Mouse (Mus musculus): Measurements from ENCODE around the gene Dab1.

Dab1 gene

DNA sequence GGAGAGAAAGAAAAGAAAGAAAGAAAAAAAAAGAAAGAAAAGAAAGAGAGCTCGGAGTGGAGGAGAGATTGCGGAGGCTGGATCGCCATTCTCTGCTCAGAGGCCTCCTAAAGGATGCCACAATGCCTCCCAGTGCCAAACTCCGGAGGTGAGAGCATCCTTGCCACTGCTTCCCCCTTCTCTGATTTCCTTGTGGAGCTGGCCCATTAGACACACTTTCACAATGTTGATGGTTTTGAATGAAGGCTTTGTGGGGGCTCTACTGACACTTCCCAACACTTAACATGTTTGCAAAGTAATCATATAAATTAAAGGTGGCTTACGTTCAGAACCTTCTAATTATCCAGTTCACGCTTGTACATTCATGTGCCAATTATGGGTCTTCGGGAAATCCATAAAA lies 749.9 kb downstream of the Dab1 start:
- no peak for DNase-seq (ENCODE audit: low read depth, low spot score)

GRCm38 (mm10) chr4:104371136-104371535 lies 752.0 kb downstream of the Dab1 start:
- peak; percentile 12 for DNase-seq (ENCODE audit: low read depth, low spot score)

GRCm38 (mm10) chr4:104374191-104374590 lies 755.0 kb downstream of the Dab1 start:
- no peak for DNase-seq (ENCODE audit: low read depth, low spot score)

DNA sequence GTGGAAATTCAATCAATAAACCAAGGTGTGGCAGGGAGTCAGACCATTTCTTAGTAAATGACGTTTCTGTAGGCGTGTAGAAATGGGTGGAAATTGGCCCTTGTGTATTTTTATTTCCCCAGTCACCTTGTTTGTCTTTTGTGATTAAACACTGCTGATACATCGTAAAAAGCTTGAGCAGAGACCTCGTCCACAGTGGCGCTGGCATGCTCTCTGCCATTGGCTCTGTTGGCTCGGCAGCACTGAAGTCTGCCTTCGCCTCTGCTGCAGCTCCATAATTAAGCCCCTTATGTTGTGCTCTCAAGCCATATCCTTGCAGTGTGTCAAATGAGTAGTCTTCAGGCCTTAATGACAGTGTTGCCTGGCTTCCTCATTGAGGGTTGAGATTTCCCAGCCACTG lies 765.5 kb downstream of the Dab1 start:
- no peak for DNase-seq (ENCODE audit: low read depth, low spot score)

GRCm38 (mm10) chr4:104385272-104385671 lies 766.1 kb downstream of the Dab1 start:
- DNase-seq (ENCODE audit: low read depth, low spot score) = peak; percentile 12

DNA sequence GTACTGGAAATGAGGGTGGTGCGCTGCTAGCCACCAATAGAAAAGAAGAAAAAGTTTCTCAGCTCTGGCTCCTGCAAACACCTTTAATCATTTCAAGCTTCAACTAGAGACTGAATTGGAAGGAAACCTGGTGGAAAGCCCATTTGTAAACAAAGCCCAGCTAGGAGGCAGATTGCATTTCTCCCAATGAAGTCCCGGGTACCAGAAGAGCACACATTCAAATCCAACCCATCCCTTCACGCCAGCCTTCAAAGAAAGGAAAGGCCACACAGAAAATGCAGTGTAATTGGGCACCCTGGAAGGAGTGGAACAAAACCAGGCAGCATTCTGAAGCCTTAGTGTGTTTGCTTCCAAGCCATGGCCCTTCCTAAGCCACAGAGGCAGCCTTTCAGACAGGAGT lies 776.4 kb downstream of the Dab1 start:
- no peak for DNase-seq (ENCODE audit: low read depth, low spot score)

- DNase-seq (ENCODE audit: low read depth, low spot score) = peak; percentile 58
Observed at GRCm38 (mm10) chr4:104396095-104396494, 776.9 kb downstream of the Dab1 start.

- DNase-seq (ENCODE audit: low read depth, low spot score) = no peak
Observed at GRCm38 (mm10) chr4:104399106-104399730, 780.1 kb downstream of the Dab1 start.

- no peak for DNase-seq (ENCODE audit: low read depth, low spot score)
Observed at GRCm38 (mm10) chr4:104404099-104404498, 784.9 kb downstream of the Dab1 start.

- DNase-seq (ENCODE audit: low read depth, low spot score) = no peak
Observed at GRCm38 (mm10) chr4:104410922-104411321, 791.8 kb downstream of the Dab1 start.

- no peak for DNase-seq (ENCODE audit: low read depth, low spot score)
Observed at GRCm38 (mm10) chr4:104415482-104415881, 796.3 kb downstream of the Dab1 start.

DNA sequence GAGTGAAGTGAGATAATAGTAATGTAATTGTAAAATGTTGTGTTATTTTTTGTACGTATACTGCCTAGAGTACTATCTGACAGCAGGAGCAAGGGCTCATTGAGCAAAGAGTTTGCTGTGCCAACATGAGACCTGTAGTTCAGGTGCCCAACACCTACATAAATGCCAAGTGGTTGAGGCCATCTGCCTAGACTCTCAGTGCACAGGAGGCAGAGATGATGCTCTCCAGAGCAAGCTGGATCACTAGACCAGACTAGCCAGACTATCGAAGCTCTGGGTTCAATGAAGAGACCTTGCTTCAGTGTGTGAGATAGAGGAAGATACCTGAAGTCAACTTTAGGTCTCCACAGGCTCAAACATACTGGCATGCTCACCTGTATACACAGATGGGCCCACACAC lies 799.2 kb downstream of the Dab1 start:
- no peak for DNase-seq (ENCODE audit: low read depth, low spot score)

DNA sequence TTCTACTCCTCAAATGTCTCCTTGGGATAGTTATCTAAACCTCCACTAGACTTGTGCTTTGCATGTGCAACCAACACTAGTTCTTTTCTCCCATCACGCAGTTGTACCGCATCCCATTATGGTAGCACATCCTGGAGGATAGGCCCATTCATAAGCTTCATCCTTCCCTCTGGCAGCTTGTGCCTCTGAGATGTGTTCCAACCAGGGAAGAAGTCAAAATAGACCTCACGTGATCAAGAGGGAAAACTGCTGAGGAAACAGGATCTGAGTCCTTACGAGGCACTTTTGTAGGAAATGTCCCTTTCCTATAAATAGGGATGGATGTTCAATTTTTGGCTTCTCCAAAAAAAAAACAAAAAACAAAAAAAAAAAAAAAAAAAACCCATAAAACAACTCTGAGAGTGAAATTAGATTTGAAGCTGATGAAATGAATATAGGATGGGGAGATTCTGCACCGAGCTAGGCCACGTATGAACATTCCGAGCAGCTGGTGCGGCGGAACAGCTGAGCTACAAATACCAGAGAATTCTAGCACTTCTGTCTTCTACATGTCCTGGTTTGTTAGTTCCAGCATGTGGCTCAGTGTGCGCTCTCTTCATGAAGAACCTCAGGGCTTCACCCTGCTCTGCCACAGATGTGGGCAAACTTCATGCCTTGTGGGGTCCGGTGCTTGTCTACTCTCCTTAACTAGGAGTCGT lies 802.0 kb downstream of the Dab1 start:
- DNase-seq (ENCODE audit: low read depth, low spot score) = no peak

GRCm38 (mm10) chr4:104429127-104429526 lies 810.0 kb downstream of the Dab1 start:
- DNase-seq (ENCODE audit: low read depth, low spot score) = no peak

DNA sequence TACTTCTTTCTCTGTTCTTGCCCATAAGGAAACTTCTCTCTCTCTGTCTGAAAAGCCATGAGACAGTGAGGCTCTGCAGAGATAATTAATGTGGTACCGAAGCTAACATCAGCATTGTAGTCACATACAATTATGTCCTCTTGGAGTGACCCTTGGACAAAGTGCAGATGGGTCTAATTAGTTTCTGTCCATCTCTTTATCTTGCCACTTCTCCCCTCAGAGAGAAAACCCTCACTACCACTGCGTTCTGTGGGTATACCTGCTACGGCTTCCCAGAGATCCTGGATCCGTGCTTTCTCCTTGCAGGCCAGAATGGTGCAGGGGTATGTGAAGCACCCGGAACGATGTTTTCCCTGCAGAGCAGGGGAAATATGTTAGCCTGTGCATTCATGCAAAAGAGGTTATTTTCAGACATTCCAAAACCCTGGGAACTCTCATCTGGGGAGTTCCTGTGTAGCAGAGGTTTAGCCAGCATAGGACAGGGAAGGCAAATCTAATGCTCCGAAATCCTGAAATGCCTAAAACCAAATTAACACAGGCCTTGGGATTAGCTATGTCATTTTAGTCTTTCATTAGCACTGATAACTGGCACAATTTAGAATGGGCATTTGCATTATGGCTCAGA lies 812.2 kb downstream of the Dab1 start:
- no peak for DNase-seq (ENCODE audit: low read depth, low spot score)

- no peak for DNase-seq (ENCODE audit: low read depth, low spot score)
Observed at GRCm38 (mm10) chr4:104432150-104432549, 813.0 kb downstream of the Dab1 start.

DNA sequence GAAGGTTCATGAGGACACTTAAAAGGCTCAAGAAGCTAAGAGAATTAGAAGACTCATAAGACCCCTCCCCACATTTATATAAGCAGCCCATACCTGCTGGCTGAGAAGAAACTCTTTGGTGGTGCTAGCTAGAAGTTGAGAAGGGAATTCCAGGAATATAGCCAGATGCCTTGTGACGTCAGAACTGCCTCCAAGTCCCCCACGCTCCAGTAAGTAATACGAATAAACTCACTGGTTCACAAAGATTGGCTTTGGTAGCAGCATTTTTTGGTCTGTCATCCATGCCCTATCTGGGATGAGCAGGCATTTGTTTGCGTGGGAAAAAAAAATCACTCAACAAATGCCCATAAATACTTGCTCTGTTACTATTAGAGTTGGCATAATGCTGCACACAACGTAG lies 816.6 kb downstream of the Dab1 start:
- no peak for DNase-seq (ENCODE audit: low read depth, low spot score)

- no peak for DNase-seq (ENCODE audit: low read depth, low spot score)
Observed at GRCm38 (mm10) chr4:104436411-104436810, 817.3 kb downstream of the Dab1 start.

DNA sequence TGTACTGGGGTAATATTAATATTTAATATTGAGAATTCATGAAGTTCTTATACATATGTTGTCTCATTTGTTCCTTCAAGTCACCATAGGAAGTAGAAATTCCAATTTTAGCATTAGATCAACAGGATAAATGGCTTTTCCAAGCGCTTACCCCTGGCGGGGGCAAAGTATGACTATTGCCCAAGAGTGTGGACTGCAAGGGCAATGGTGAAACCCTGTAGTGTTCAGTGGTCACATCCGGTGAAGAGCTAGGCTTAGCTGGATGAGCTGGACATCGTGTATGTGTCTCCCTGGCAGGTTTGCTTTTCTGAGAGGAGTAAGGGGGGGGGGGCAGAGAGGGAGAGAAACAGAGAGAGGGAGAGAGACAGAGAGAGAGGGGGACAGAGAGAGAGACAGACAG lies 819.6 kb downstream of the Dab1 start:
- DNase-seq (ENCODE audit: low read depth, low spot score) = no peak

DNA sequence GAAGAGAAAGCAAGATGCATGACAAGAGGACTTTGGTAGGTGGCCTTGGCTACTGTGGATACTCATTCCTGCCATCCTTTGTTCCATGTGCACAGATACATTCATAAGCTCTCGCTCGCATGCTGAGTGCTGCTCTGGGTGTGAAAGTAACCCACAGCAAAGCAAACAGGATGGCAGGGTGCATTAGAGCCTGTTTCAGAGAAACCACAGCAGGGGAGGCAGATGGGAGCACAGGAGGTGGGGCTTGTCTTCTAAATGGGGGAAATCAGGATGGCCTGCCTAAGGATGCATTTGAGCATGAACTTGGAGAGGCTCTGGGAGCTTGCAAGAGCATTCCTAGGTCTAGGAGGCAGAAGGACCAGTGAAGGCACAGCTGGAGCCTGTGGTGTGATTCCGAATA lies 820.5 kb downstream of the Dab1 start:
- DNase-seq (ENCODE audit: low read depth, low spot score) = no peak

GRCm38 (mm10) chr4:104442925-104443747 lies 824.0 kb downstream of the Dab1 start:
- no peak for DNase-seq (ENCODE audit: low read depth, low spot score)

DNA sequence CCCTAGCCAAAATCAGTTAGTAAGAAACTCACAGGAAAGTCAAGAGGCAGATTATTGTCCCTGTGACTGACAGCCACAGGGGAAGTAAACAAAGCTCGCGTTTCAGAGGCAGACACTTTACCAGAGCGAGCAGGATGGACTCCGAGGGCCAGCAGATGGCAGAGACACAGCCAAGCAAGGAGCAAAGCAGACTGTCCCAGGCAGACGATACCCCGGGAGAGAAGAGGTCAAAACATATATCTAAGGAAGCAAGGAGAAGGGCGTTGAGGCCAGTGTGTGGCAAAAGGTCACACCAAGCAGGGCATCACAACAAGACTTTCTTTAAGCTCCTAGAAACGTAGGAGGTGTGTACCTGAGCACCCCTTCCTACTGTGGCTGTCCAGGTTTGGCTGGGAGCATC lies 824.6 kb downstream of the Dab1 start:
- DNase-seq (ENCODE audit: low read depth, low spot score) = no peak
